Mouse (Mus musculus): ENCODE results near the gene Ahctf1. TPM values are rescaled to one million over a fixed set of nuclear protein-coding genes. Genes with fewer than 3 reads are reported as not detected.
"Not testable (repeated sequence)": the region's sequence is repeated elsewhere in the genome, so short reads cannot be mapped to it uniquely, and the experiment has no call there.

Ahctf1 gene
- polyA plus RNA-seq, 1 experiment from 2014 or later: 33.1 TPM

- no peak overlapping the region for H3K4me2 ChIP-seq (ENCODE audit: low read length)
- DNase-seq (ENCODE audit: low spot score) (no peak), ATAC-seq (replicated peaks; ENCODE audit: low FRiP score, low TSS enrichment, low read depth) (no peak)
- no peak overlapping the region for H3K4me3 ChIP-seq (ENCODE audit: low read depth, low read length)
- H3K4me1 ChIP-seq (replicated peaks; ENCODE audit: control insufficient read depth, insufficient read depth, low read length): no peaks in the 10 kb centered on the region
- no peaks in the 10 kb centered on the region for H3K27me3 ChIP-seq (replicated peaks; ENCODE audit: control insufficient read depth, insufficient read depth, low read length)
- H3K36me3 ChIP-seq (ENCODE audit: control insufficient read depth, insufficient read depth, low read length): no peaks in the 10 kb centered on the region
- H3K27ac ChIP-seq (ENCODE audit: low read depth): no peak overlapping the region
- 96% methylated on average over 1 of the region's 1 CpGs for WGBS
- peaks cover 4% of the 10 kb centered on the region; the same call in 1 of the 2 replicates for H3K9me3 ChIP-seq (ENCODE audit: control insufficient read depth, low read length)
- H3K9ac ChIP-seq (ENCODE audit: low read length): no peak overlapping the region
These were observed 32.4 kb upstream of the Ahctf1 start for GRCm38 (mm10) chr1:179835753-179836425.

- 44% methylated on average over 1 of the region's 1 CpGs for WGBS
These were observed 30.1 kb upstream of the Ahctf1 start for GRCm38 (mm10) chr1:179833596-179833995.

GRCm38 (mm10) chr1:179832710-179833240 lies 29.3 kb upstream of the Ahctf1 start:
- no peaks in the 10 kb centered on the region for H3K27me3 ChIP-seq (replicated peaks; ENCODE audit: control insufficient read depth, insufficient read depth, low read length)
- no peak overlapping the region for H3K27ac ChIP-seq (ENCODE audit: low read depth)
- no peaks in the 10 kb centered on the region for H3K36me3 ChIP-seq (ENCODE audit: control insufficient read depth, insufficient read depth, low read length)
- H3K9ac ChIP-seq (ENCODE audit: low read length): no peak overlapping the region
- 74% methylated on average over 7 of the region's 7 CpGs for WGBS
- no peak overlapping the region for H3K4me3 ChIP-seq (ENCODE audit: low read depth, low read length)
- H3K9me3 ChIP-seq (ENCODE audit: control insufficient read depth, low read length): peaks cover 4% of the 10 kb centered on the region; the same call in 1 of the 2 replicates
- ATAC-seq (replicated peaks; ENCODE audit: low FRiP score, low TSS enrichment, low read depth) (no peak), DNase-seq (ENCODE audit: low spot score) (no peak)
- H3K4me1 ChIP-seq (replicated peaks; ENCODE audit: control insufficient read depth, insufficient read depth, low read length): no peaks in the 10 kb centered on the region
- H3K4me2 ChIP-seq (ENCODE audit: low read length): no peak overlapping the region

More at GRCm38 (mm10) chr1:179833596-179833995, 30.1 kb upstream of the Ahctf1 start:
- Histone ChIP-seq H3K9me3 (ENCODE audit: control insufficient read depth, low read length) (peaks cover 4% of the 10 kb centered on the region; the same call in 1 of the 2 replicates), H3K4me3 (ENCODE audit: low read depth, low read length) (no peak overlapping the region), H3K9ac (ENCODE audit: low read length) (no peak overlapping the region), H3K36me3 (ENCODE audit: control insufficient read depth, insufficient read depth, low read length) (no peaks in the 10 kb centered on the region), H3K27ac (ENCODE audit: low read depth) (no peak overlapping the region), H3K4me2 (ENCODE audit: low read length) (no peak overlapping the region), H3K27me3 (replicated peaks; ENCODE audit: control insufficient read depth, insufficient read depth, low read length) (no peaks in the 10 kb centered on the region), H3K4me1 (replicated peaks; ENCODE audit: control insufficient read depth, insufficient read depth, low read length) (no peaks in the 10 kb centered on the region)
- ATAC-seq (replicated peaks; ENCODE audit: low FRiP score, low TSS enrichment, low read depth) (no peak), DNase-seq (ENCODE audit: low spot score) (no peak)

GRCm38 (mm10) chr1:179828900-179829299 lies 25.4 kb upstream of the Ahctf1 start:
- Histone ChIP-seq H3K9me3 (ENCODE audit: control insufficient read depth, low read length) (no peaks in the 10 kb centered on the region), H3K4me3 (ENCODE audit: low read depth, low read length) (no peak overlapping the region), H3K36me3 (ENCODE audit: control insufficient read depth, insufficient read depth, low read length) (no peaks in the 10 kb centered on the region), H3K9ac (ENCODE audit: low read length) (no peak overlapping the region), H3K4me1 (replicated peaks; ENCODE audit: control insufficient read depth, insufficient read depth, low read length) (no peaks in the 10 kb centered on the region), H3K4me2 (ENCODE audit: low read length) (no peak overlapping the region), H3K27me3 (replicated peaks; ENCODE audit: control insufficient read depth, insufficient read depth, low read length) (no peaks in the 10 kb centered on the region), H3K27ac (ENCODE audit: low read depth) (no peak overlapping the region)
- DNase-seq (ENCODE audit: low spot score) (no peak), ATAC-seq (replicated peaks; ENCODE audit: low FRiP score, low TSS enrichment, low read depth) (no peak)
- WGBS: 80% methylated on average over 4 of the region's 4 CpGs

- Histone ChIP-seq H3K9me3 (ENCODE audit: control insufficient read depth, low read length) (no peaks in the 10 kb centered on the region), H3K4me2 (ENCODE audit: low read length) (no peak overlapping the region), H3K36me3 (ENCODE audit: control insufficient read depth, insufficient read depth, low read length) (no peaks in the 10 kb centered on the region), H3K4me1 (replicated peaks; ENCODE audit: control insufficient read depth, insufficient read depth, low read length) (no peaks in the 10 kb centered on the region), H3K4me3 (ENCODE audit: low read depth, low read length) (no peak overlapping the region), H3K27ac (ENCODE audit: low read depth) (no peak overlapping the region), H3K9ac (ENCODE audit: low read length) (no peak overlapping the region), H3K27me3 (replicated peaks; ENCODE audit: control insufficient read depth, insufficient read depth, low read length) (no peaks in the 10 kb centered on the region)
- ATAC-seq (replicated peaks; ENCODE audit: low FRiP score, low TSS enrichment, low read depth) (no peak), DNase-seq (ENCODE audit: low spot score) (no peak)
- 91% methylated on average over 5 of the region's 5 CpGs for WGBS
These were observed 24.6 kb upstream of the Ahctf1 start for GRCm38 (mm10) chr1:179828051-179828450.

- ATAC-seq (replicated peaks; ENCODE audit: low FRiP score, low TSS enrichment, low read depth) (no peak), DNase-seq (ENCODE audit: low spot score) (no peak)
- Histone ChIP-seq H3K4me3 (ENCODE audit: low read depth, low read length) (no peak overlapping the region), H3K4me1 (replicated peaks; ENCODE audit: control insufficient read depth, insufficient read depth, low read length) (no peaks in the 10 kb centered on the region), H3K9ac (ENCODE audit: low read length) (no peak overlapping the region), H3K4me2 (ENCODE audit: low read length) (no peak overlapping the region), H3K27ac (ENCODE audit: low read depth) (no peak overlapping the region), H3K27me3 (replicated peaks; ENCODE audit: control insufficient read depth, insufficient read depth, low read length) (no peaks in the 10 kb centered on the region), H3K9me3 (ENCODE audit: control insufficient read depth, low read length) (no peaks in the 10 kb centered on the region), H3K36me3 (ENCODE audit: control insufficient read depth, insufficient read depth, low read length) (no peaks in the 10 kb centered on the region)
- 58% methylated on average over 5 of the region's 5 CpGs for WGBS
These were observed 21.1 kb upstream of the Ahctf1 start for GRCm38 (mm10) chr1:179824549-179824948.

- not testable (repeated sequence) for H3K9me3 ChIP-seq (ENCODE audit: control insufficient read depth, low read length); H3K4me2 ChIP-seq (ENCODE audit: low read length); DNase-seq (ENCODE audit: low spot score); H3K36me3 ChIP-seq (ENCODE audit: control insufficient read depth, insufficient read depth, low read length); H3K9ac ChIP-seq (ENCODE audit: low read length); H3K27me3 ChIP-seq (replicated peaks; ENCODE audit: control insufficient read depth, insufficient read depth, low read length); ATAC-seq (replicated peaks; ENCODE audit: low FRiP score, low TSS enrichment, low read depth); H3K27ac ChIP-seq (ENCODE audit: low read depth); H3K4me1 ChIP-seq (replicated peaks; ENCODE audit: control insufficient read depth, insufficient read depth, low read length); H3K4me3 ChIP-seq (ENCODE audit: low read depth, low read length)
- WGBS: 91% methylated on average over 11 of the region's 11 CpGs
These were observed 15.2 kb upstream of the Ahctf1 start for GRCm38 (mm10) chr1:179818490-179819278.

GRCm38 (mm10) chr1:179814616-179815015 lies 11.1 kb upstream of the Ahctf1 start:
- no peak overlapping the region for H3K4me3 ChIP-seq (ENCODE audit: low read depth, low read length)
- H3K36me3 ChIP-seq (ENCODE audit: control insufficient read depth, insufficient read depth, low read length): no peaks in the 10 kb centered on the region
- H3K4me2 ChIP-seq (ENCODE audit: low read length): no peak overlapping the region
- H3K9me3 ChIP-seq (ENCODE audit: control insufficient read depth, low read length): no peaks in the 10 kb centered on the region
- ATAC-seq (replicated peaks; ENCODE audit: low FRiP score, low TSS enrichment, low read depth) (no peak), DNase-seq (ENCODE audit: low spot score) (no peak)
- no peaks in the 10 kb centered on the region for H3K4me1 ChIP-seq (replicated peaks; ENCODE audit: control insufficient read depth, insufficient read depth, low read length)
- 79% methylated on average over 2 of the region's 2 CpGs for WGBS
- H3K9ac ChIP-seq (ENCODE audit: low read length): no peak overlapping the region
- H3K27ac ChIP-seq (ENCODE audit: low read depth): no peak overlapping the region
- H3K27me3 ChIP-seq (replicated peaks; ENCODE audit: control insufficient read depth, insufficient read depth, low read length): no peaks in the 10 kb centered on the region
